Mouse (Mus musculus): ENCODE data around the gene Dkk1. TPM values are rescaled to one million over a fixed set of nuclear protein-coding genes. Genes with fewer than 3 reads are reported as not detected.

Dkk1 gene
- not detected in 2 replicates for polyA plus RNA-seq (2012; rRNA removed)

GRCm38 (mm10) chr19:30549044-30549853, at the start of gene Dkk1:
TSS of gene Dkk1 (minus strand) at chr19:30549665.

All from stomach, adult 2 months (tissue).